Mouse (Mus musculus) layer of hippocampus, adult 2 months (tissue): ENCODE results near the gene Ppp1r21. TPM values are rescaled to one million over a fixed set of nuclear protein-coding genes. Genes with fewer than 3 reads are reported as not detected.
A peak's percentile ranks its signal among the peaks of the same experiment; 100 is the strongest.

Experiments
- DNase-seq, 2 experiments: peaks; one replicate each; pipeline ENCODE4 v3.0.0; 2022; ENCODE audit warnings: low spot score in 2 of 2
- H3K27ac ChIP-seq: fragments of 200-600 bp; 2 replicates; pipeline ENCODE4 v1.8.1; 2022
- H3K4me3 ChIP-seq: fragments of 200-600 bp; 2 replicates; pipeline ENCODE4 v1.8.1; 2022; ENCODE audit warnings: mild to moderate bottlenecking
- CTCF ChIP-seq: fragments of 200-600 bp; conservative IDR thresholded peaks from 2 replicates; pipeline ENCODE4 v1.8.1; 2022; ENCODE audit warnings: antibody characterized with exemption, mild to moderate bottlenecking, moderate library complexity
- total RNA-seq, 2 experiments: library from RNA; stranded (reverse); gene quantifications; 2 replicates each; pipeline ENCODE4 v1.2.3; 2021

Gene Ppp1r21
- total RNA-seq, 2 experiments from 2014 or later: 82.8 to 87.7 TPM

DNA sequence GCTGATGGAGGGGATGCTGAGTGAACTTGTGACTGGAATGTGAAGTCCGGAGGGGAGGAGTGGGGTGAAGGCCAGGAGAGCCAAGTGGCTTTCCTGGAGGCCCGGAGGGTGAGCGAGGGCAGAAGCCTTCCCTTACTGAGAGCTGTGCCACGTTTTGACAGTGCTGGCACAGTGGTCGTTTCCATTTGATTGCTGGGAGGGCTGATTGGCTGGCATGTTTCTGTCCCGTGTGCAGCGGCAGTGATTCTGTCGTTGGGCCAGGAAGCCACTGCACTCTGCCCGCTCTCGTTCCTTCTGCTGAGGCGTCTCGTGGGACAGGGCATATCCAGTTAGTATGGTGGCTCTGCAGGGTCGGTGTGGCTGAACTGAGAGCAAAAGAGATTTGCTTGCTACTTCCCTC lies 26.3 kb downstream of the Ppp1r21 start:
- TF ChIP-seq CTCF: no peak
- no peak overlapping the region for H3K4me3 ChIP-seq
- H3K27ac ChIP-seq: no peak overlapping the region
- DNase-seq: no peak

DNA sequence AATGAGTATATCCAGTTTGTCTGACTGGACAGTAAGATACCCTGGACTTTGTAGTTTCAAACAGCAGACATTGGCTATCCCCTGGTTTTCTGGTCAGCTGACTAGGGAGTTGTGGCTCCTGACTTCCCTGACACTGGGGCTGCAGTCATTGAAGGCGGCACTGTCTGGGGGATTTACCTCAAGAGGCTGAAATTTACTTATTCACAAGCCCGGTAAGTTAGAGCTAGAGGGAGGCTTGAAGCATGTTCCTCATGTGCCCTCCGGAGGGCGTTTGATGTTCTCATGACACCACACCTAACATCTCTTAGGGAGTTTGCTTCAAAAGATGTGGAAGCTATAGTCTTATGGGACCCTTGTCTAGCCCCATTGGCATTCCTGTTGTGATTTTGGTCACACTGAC lies 26.8 kb downstream of the Ppp1r21 start:
- H3K27ac ChIP-seq: no peak overlapping the region
- peak; percentile 30 for TF ChIP-seq CTCF
- DNase-seq: no peak
- H3K4me3 ChIP-seq: no peak overlapping the region

DNA sequence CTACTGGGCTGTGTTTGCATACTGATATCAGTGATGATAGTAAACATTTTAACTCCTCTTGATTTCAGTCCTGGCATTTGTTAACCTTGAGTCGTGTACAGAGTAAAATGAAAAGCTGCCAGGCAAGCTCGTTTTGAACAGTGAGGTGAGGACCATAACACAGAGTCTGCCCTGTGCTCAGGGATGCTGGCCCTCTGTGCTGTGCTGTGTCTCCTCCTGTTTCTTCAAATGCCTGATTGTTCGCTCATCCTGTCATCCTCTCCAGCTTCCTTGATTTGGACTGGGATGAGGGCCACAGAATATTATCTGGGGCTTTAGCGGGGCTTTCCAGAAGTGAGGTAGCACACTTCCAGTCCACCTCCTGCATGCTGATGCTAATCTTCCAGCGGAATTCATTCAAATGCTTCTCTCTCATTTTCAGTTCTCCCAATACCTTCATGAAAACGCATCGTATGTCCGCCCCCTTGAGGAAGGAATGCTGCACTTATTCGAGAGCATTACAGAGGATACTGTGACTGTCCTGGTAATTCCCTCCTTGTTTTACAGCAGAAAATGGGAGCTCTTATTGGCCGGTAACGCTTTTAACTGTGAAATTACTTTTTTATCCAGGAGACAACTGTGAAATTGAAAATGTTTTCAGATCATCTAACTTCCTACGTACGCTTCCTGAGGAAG lies 28.4 kb downstream of the Ppp1r21 start:
- DNase-seq: peak; percentile 48 to 68
- peak overlapping the region; percentile 54 for H3K27ac ChIP-seq
- peak; percentile 84 for TF ChIP-seq CTCF
- no peak overlapping the region for H3K4me3 ChIP-seq

DNA sequence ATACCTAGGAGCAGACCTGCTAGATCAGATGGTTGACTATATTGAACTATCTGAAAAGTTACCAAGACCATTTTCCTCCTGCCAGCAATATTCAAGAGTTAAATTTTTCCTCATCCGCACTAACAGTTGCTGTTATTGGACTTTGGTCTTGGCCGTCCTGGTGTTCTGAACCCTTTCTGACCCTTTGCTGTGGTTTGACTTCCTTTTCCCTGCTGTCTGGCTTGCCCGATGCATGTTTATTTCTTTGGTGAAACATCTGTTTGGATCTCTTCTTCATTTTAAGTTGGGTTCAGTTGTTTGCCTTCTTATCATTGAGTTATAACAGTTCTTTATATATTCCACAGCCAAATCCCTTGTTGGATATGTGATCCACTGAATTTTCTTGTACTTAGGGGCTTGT lies 33.7 kb downstream of the Ppp1r21 start:
- Histone ChIP-seq H3K4me3 (no peak overlapping the region), H3K27ac (no peak overlapping the region)
- no peak for TF ChIP-seq CTCF
- DNase-seq: no peak

DNA sequence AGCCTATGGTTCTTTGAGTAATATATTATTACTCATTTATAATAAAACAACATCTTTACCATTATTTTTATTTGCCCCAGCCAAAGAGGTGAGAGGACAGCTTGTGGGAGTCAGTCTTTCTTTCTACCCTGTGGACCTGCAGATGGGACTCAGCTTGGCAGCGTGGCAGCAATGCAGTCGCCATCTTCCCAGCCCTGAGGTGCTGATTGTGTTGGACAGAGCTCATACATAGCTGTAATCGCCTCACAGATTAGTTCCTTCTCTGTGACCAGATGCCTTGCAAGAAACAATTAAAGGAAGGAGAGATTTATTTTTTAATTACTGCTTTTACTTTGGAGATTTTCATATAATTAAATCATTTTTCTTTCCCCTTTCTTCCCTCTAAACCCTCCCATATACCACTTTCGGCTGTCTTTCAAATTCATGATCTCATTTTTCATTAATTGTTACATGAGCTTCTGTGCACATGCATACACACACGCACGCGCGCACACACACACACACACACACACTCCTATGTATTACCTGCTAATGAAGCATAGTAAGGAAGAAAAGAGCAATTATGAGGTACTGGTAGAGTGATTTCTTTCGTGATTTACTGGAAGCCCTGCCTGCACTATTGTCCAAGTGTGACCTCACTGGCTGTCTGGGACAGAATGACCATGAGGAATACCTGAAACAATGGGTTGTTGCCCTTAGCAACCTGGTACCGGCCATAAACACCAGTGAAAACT lies 40.1 kb downstream of the Ppp1r21 start:
- DNase-seq: no peak
- Histone ChIP-seq H3K27ac (no peak overlapping the region), H3K4me3 (no peak overlapping the region)
- no peak for TF ChIP-seq CTCF

DNA sequence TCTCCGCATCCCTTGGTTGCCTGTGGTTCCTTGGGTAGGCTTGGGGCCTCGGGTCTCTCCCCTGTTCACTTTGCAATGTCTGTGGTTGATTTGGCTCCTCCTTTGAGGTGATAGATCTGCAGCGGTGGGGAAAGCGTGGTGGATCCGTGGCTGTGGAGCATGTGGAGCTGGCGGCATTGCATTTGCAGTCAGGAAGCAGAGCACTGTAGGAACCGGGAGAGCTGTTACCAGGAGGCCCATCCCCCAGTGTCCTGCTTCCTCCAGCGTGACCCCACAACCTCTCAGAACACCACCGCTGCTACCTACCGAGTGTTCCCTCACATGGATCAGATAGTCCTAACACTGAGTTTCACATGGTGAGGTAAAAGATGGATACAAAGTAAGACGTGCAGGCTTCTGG lies 40.9 kb downstream of the Ppp1r21 start:
- no peak overlapping the region for H3K4me3 ChIP-seq
- no peak for DNase-seq
- H3K27ac ChIP-seq: no peak overlapping the region
- no peak for TF ChIP-seq CTCF

DNA sequence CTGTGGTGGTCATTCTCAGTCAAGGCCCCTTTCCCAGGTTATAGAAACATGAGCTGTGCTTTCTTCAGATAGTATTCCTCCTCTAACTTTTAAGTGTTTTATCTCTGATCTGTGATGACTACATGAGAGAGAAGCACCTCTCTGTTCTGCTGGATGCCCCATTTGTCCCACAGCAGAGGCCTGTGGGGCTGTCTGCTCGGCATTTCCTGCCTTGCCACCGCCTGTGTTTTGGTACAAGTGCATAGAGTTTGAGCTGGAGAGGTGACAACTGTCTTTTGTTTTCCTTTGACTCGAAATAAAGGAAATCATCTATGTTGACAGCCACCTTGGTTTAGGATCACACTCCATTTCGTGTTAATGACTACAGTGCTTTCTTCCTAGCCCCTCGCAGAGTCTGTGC lies 44.9 kb downstream of the Ppp1r21 start:
- TF ChIP-seq CTCF: no peak
- Histone ChIP-seq H3K27ac (no peak overlapping the region), H3K4me3 (no peak overlapping the region)
- DNase-seq: no peak

DNA sequence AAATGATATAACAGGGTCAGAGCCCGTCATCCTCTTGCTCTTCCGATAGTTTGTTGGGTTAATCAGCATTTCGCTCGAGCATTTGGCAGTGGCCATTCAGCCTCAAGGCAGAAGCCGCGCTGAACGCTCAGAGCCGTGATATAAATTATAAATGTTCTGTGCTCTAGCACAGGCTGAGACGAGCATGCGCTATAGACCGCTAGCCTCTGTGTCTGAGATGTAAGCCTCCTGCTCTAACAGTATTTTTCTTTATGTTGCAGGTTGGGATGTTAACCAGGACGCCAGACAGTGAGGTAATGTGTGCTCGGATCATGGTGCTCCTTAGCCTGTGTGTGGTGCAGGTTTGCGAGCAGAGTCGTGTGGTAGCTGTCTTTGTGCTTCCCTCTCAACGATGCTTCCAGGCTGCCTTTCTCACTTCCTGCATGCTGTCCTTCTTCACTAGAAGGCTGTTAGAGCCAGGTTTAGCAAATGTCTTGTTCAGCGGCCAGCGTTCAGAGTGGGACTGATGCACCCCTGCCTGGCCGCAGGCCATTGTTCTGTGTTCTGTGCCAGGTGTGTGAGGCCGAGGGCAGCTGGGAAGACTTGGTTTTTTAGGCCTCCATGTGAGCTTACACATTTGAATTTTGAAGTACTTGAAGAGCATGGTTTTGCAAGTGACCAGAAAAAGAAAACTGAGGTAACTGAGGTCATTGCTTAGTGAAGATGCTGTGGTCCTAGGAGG lies 48.8 kb downstream of the Ppp1r21 start:
- H3K27ac ChIP-seq: no peak overlapping the region
- no peak for DNase-seq
- no peak overlapping the region for H3K4me3 ChIP-seq
- TF ChIP-seq CTCF: no peak

DNA sequence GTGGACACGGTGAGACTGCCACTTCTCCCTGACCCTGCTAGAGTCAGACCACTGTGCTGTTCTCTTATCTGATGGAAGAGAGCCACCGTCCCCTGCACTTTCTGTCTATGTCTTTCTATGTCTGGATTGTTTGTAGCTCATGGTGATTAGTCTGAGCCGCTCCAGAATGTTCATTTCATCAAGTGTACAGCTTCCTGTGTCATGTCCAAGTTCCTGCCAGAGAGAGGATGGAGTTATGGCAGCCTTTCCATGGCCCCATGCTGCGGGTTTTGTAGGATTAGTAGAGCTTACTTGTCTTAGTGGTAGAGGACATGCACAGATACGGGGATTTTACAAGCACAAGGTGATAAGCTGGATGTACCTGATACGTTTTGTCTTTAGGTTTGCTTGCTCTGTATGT lies 50.6 kb downstream of the Ppp1r21 start:
- Histone ChIP-seq H3K27ac (no peak overlapping the region), H3K4me3 (no peak overlapping the region)
- no peak for TF ChIP-seq CTCF
- no peak for DNase-seq

DNA sequence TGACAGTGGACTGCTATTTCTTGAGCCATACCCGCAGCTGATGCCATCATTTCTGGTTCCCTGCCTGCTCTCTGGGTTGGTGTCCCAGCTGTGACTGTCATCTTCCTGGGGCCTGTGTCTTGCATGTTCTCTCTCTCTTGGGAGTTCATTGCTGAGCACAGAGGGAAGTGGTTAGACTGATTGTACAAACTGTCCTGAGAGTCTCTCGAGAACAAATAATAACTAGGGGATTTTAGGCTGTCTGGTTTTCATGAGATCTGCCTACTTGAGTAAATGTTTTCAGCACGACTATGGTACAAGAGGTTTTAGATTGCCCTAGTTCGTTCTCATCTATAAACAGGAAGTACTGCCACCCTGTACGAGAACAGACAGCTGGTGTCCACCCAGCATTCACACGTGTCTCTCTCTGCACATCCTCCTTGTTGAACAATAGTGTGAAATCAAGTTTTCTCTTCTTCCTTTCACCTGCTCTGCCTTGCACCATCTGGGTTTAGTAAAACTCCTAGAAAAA lies 51.6 kb downstream of the Ppp1r21 start:
- TF ChIP-seq CTCF: no peak
- no peak for DNase-seq
- H3K27ac ChIP-seq: peak overlapping the region; percentile 59
- no peak overlapping the region for H3K4me3 ChIP-seq

DNA sequence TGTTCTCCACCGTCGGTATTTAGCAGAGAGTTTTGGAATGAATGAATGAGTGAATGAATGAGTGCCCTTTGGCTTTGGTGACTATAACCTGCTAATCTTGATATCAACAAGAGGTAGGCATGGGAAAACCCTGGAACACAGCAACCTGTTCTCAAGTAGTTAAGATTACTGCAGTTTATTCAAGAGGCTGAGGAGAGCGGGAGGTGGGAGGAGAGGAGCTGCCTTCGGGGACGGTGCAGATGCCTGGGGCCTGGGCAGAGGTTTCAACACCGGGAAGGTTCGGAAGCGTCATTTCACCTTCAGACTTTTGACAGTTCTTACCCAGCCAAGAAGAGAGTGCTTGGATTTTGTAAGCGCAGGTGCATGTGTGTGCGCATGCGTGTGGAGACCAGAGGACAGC lies 53.1 kb downstream of the Ppp1r21 start:
- no peak overlapping the region for H3K27ac ChIP-seq
- TF ChIP-seq CTCF: no peak
- H3K4me3 ChIP-seq: no peak overlapping the region
- no peak for DNase-seq

DNA sequence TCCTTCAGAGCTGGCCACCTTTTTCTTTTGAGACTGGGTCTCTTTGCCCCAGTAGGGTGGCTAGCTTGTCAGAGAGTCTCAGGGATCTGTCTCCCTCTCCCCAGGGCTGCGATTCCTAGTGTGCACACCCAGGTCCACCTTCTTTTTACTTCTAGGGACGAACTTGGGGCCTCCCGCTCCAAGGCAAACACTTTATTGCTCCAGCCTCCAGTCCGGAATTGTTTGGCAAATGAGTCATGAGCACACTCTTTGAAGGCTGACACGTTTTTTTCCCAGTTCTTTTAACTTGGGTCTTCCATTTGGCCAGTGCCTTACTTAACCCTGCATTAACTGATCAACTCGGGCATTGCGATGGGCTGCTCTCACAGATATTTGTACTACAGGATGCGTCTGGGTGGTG lies 53.5 kb downstream of the Ppp1r21 start:
- no peak overlapping the region for H3K27ac ChIP-seq
- DNase-seq: no peak
- no peak overlapping the region for H3K4me3 ChIP-seq
- no peak for TF ChIP-seq CTCF

DNA sequence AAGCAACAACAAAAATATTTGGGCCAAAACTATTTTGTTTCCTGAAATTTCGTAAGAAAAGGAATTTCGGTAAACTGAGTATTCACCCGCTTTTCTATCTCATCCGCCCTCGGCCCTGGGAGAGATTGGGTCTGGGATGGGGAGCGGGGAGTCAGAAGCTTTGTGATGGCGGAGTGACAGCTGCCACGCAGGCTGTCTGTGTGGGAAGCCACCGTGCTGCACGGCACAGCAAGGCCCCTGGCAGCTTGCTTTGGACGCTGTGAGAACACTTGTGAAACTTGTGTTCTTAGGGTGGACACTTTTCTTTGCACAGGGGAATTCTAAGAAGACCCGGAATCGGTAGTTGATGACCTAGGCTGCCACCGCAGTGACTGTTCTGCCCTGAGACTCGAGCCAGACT lies 57.5 kb downstream of the Ppp1r21 start:
- no peak overlapping the region for H3K4me3 ChIP-seq
- peak; percentile 67 to 69 for DNase-seq
- H3K27ac ChIP-seq: peak overlapping the region; percentile 68
- TF ChIP-seq CTCF: no peak
